Mouse (Mus musculus): ENCODE measurements at regions not wholly inside any gene's neighbourhood (a gene's known extent, or its start where the extent isn't known, plus 50 kb on each side); places are given as distances from the start of the nearest gene placed in this dataset.

- no peak for DNase-seq
Measured at GRCm38 (mm10) chr5:41994307-41994706, 73.5 kb upstream of the Gm16223 start.

GRCm38 (mm10) chr5:41983556-41983955 is 84.2 kb upstream of the Gm16223 start:
- no peak for DNase-seq

GRCm38 (mm10) chr5:41975535-41975934 is 92.2 kb upstream of the Gm16223 start:
- no peak for DNase-seq

DNA sequence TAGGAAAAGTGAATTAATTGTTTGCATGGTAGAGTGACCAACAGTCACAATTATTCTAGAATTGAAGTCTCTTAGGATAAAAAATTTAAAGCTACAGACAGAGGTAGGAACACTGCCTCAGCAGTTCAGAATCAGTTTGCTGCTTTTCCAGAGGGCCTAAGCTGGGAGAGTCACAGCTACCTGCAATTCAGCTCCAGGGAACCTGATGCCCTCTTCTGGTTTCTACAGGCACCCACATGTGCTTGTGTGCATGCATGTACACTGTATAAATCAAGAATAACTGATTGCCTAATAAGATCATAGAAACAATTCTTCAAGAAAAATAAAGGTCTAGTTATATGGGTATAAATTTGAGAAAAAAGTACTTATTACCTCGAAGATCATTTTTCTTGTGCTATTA is 96.6 kb upstream of the Gm16223 start:
- DNase-seq: no peak

DNA sequence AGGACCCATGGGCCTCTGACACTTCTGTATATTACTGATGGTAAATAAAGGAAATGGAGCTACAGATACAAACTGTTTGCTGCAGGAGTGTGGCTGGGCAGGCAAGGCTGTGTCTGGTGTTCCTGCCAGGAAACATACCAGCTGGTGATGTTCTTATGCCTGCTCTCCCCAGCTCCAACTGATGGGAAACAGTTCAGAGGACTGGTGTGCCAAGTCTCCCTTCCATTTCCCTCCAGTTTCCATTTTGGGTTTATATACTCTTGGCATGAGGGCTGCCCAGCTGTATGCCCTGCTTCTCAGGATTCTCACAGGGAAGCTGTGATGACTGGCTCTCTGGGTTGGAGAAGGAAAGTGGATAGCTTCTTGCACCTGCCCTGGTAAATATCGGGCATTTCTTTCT is 100.8 kb upstream of the Gm16223 start:
- DNase-seq: no peak

DNA sequence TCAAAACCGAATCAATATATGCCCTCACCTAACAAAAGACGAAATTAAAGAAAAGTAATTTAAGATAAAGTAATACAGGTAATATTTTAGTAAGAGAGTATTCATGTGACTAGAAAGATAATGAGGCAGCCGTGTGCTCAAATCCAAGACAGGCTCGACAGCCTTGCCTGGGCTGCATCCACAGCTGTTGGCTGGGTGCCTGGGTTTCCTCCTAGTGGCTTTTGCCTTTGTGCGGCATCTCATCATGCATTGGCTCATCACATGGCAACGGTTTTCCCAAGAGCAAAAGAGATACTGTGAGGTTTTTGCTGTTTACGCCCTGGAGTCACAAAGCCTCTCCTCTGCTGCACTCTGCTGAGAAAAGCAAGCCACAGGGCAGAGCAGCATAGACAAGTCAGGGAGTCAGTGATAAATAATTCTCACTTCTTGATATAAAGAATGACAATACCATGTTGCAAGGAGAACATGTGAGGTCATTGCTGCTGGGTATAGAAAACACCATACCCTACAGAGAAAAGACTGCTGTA is 103.1 kb upstream of the Bod1l start:
- no peak for DNase-seq

GRCm38 (mm10) chr5:41943399-41943798 is 99.3 kb upstream of the Bod1l start:
- DNase-seq: peak; percentile 87

- DNase-seq: no peak
Measured at GRCm38 (mm10) chr5:41942131-41942530, 98.0 kb upstream of the Bod1l start.

- no peak for DNase-seq
Measured at GRCm38 (mm10) chr5:41941216-41941615, 97.1 kb upstream of the Bod1l start.

GRCm38 (mm10) chr5:41939736-41940135 is 95.6 kb upstream of the Bod1l start:
- DNase-seq: no peak

GRCm38 (mm10) chr5:41910053-41910452 is 65.9 kb upstream of the Bod1l start:
- no peak for DNase-seq

DNA sequence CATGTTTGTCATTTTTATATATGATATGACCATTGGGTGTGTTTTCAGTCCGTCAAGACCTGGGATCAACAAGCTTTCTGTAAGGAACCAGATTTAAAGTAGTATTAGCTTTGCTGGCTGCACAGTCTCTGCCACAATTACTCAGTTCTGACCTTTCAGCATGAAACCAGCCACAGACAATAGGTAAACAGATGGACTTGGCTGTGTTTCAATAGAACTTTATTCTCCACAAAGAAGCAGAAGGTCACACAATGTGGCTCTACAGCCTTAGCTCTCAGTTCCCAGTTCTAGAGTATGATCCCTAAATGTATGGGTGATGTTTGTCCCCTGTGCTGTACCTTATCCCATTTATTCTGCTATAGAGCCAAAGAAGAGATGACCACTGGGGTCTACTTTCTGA is 63.6 kb upstream of the Bod1l start:
- no peak for DNase-seq

DNA sequence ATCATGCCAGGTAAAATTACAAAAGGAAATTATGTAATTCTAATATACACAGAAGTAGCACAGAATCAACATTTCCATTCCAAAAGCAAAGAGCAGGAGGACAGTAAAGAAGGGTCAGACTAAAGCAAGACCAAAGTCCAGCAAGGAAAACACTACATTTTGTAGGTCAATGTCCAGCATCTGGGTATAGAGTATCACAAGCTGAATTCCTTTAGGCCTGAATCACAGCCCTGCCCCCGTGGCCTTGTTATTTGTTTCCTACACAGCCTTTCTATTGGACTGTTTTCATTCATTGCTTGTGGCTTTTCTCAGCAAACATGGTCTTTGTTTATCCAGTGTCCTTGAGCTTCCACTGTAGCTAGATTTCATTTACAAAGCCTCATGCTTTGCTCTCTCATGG is 60.4 kb upstream of the Bod1l start:
- DNase-seq: no peak

GRCm38 (mm10) chr5:41899237-41899636 is 55.1 kb upstream of the Bod1l start:
- DNase-seq: peak; percentile 93

GRCm38 (mm10) chr5:41898748-41899147 is 54.6 kb upstream of the Bod1l start:
- no peak for DNase-seq

All from heart, adult 11 months (tissue).